Mouse (Mus musculus) B cell, adult 62 days (primary cell): ENCODE results near the gene Slc38a7. TPM values are rescaled to one million over a fixed set of nuclear protein-coding genes. Genes with fewer than 3 reads are reported as not detected.

Experiments
- total RNA-seq: library from RNA; stranded (reverse); gene quantifications from 4 replicates; pipeline ENCODE4 v1.2.4, GENCODE M21; 2023

The Slc38a7 gene
- total RNA-seq, result 15.1 to 19.5 TPM (median 15.7 TPM) in 4 replicates

GRCm38 (mm10) chr8:95853102-95853843 lies at the start of gene Slc38a7:
Gene Slc38a7, minus strand, starts transcription at chr8:95853539.

GRCm38 (mm10) chr8:95888285-95889136 lies 35.2 kb upstream of the Slc38a7 start, which contains the start of gene Got2:
Gene Got2, minus strand, starts transcription at chr8:95888547.

GRCm38 (mm10) chr8:95825162-95825561 lies 28.2 kb downstream of the Slc38a7 start, which contains the start of gene Sap18b:
Gene Sap18b, plus strand, starts transcription at chr8:95825346.

GRCm38 (mm10) chr8:95807331-95807843 lies 46.0 kb downstream of the Slc38a7 start, which contains the start of gene Cnot1:
Gene Cnot1, minus strand, starts transcription at chr8:95807464.

Other genes with a start within 250 kb of the Slc38a7 start
- 3.7 to 4.7 TPM (median 4.2 TPM) in 4 replicates for gene Gins3, start 220.1 kb downstream of the Slc38a7 start, total RNA-seq
- gene Ndrg4, start 176.6 kb downstream of the Slc38a7 start, total RNA-seq, result not detected in 4 replicates
- 24.9 to 34.1 TPM (median 27.5 TPM) in 4 replicates for gene Setd6, start 137.7 kb downstream of the Slc38a7 start, total RNA-seq
- 298 to 362 TPM (median 320 TPM) in 4 replicates for gene Cnot1, start 46.1 kb downstream of the Slc38a7 start, total RNA-seq
- 68.4 to 87.9 TPM (median 79.5 TPM) in 4 replicates for gene Sap18b, start 28.2 kb downstream of the Slc38a7 start, total RNA-seq
- 54.6 to 65.7 TPM (median 59.1 TPM) in 4 replicates for gene Got2, start 35.0 kb upstream of the Slc38a7 start, total RNA-seq